Mouse (Mus musculus) small intestine, adult 2 months (tissue): ENCODE data around the gene Shbg. TPM values are rescaled to one million over a fixed set of nuclear protein-coding genes. Genes with fewer than 3 reads are reported as not detected.

Source experiments
- H3K27ac ChIP-seq: fragments of 200-500 bp; 2 replicates; pipeline ENCODE4 v1.5.1; 2012; ENCODE audit warnings: low read depth, low read length, control low read depth, inconsistent platforms; ENCODE audit not compliant: insufficient read depth
- H3K27me3 ChIP-seq: fragments of 200-500 bp; 2 replicates; pipeline ENCODE4 v1.6.1; 2012; ENCODE audit warnings: mild to moderate bottlenecking, moderate library complexity, low read length, inconsistent platforms; ENCODE audit not compliant: control insufficient read depth, insufficient read depth
- H3K36me3 ChIP-seq: fragments of 200-500 bp; 2 replicates; pipeline ENCODE4 v1.6.1; 2012; ENCODE audit warnings: mild to moderate bottlenecking, low read length, control low read depth, inconsistent platforms; ENCODE audit not compliant: control insufficient read depth, insufficient read depth
- H3K4me1 ChIP-seq: fragments of 200-500 bp; 2 replicates; pipeline ENCODE4 v1.6.1; 2012; ENCODE audit warnings: low read length, inconsistent platforms, mixed read lengths; ENCODE audit not compliant: control insufficient read depth, insufficient read depth, insufficient read length
- H3K4me3 ChIP-seq: fragments of 200-500 bp; 2 replicates; pipeline ENCODE4 v1.5.1; 2012; ENCODE audit warnings: low read depth, mild to moderate bottlenecking, control low read depth, inconsistent platforms, low read length, moderate library complexity
- CTCF ChIP-seq: fragments of 200-500 bp; IDR thresholded peaks from 2 replicates; pipeline ENCODE4 v1.5.1; 2012; ENCODE audit warnings: low read depth, mild to moderate bottlenecking, control low read depth, inconsistent platforms, low read length, moderate library complexity, mixed read lengths; ENCODE audit not compliant: insufficient replicate concordance, insufficient read length; ENCODE audit errors: extremely low read depth
- POLR2A ChIP-seq: fragments of 200-500 bp; IDR thresholded peaks from 2 replicates; pipeline ENCODE4 v1.6.1; 2012; ENCODE audit warnings: low read depth, mild to moderate bottlenecking, control low read depth, inconsistent platforms, low read length, moderate library complexity
- WGBS: fragments of 180-500 bp; shearing (Covaris S2); methylation state at CpG from one replicate; pipeline ENCODE4 v1.1.7; 2018; 5-methylcytosine and 5-hydroxymethylcytosine counted together
- polyA plus RNA-seq: library from polyadenylated mRNA; depleted of rRNA; stranded (reverse); fragments of >200 nt; gene quantifications from 2 replicates; pipeline ENCODE4 v1.2.3, GENCODE M21; 2012

Gene Shbg
- polyA plus RNA-seq, 1 experiment: not detected

- 1% methylated on average over 73 of the region's 73 CpGs for WGBS
- no peak for TF ChIP-seq CTCF
- TF ChIP-seq POLR2A: no peak
- Histone ChIP-seq H3K27ac (no peak overlapping the region), H3K36me3 (no peaks in the 10 kb centered on the region), H3K27me3 (peaks cover 12% of the 10 kb centered on the region), H3K4me3 (peak overlapping the region; percentile 68), H3K4me1 (peaks cover 11% of the 10 kb centered on the region)
These were observed 12.7 kb downstream of the Shbg start for GRCm38 (mm10) chr11:69604795-69605664.

GRCm38 (mm10) chr11:69604347-69604746, 13.4 kb downstream of the Shbg start:
- H3K27ac ChIP-seq: no peak overlapping the region
- TF ChIP-seq POLR2A: no peak
- TF ChIP-seq CTCF: no peak
- peaks cover 12% of the 10 kb centered on the region for H3K27me3 ChIP-seq
- H3K4me1 ChIP-seq: peaks cover 11% of the 10 kb centered on the region
- H3K36me3 ChIP-seq: no peaks in the 10 kb centered on the region
- H3K4me3 ChIP-seq: no peak overlapping the region
- WGBS: 63% methylated on average over 3 of the region's 3 CpGs

- no peak for TF ChIP-seq POLR2A
- TF ChIP-seq CTCF: no peak
- no peak overlapping the region for H3K27ac ChIP-seq
- 85% methylated on average over 8 of the region's 8 CpGs for WGBS
- H3K4me1 ChIP-seq: peaks cover 11% of the 10 kb centered on the region
- no peaks in the 10 kb centered on the region for H3K36me3 ChIP-seq
- H3K4me3 ChIP-seq: no peak overlapping the region
- peaks cover 12% of the 10 kb centered on the region for H3K27me3 ChIP-seq
These were observed 14.2 kb downstream of the Shbg start for GRCm38 (mm10) chr11:69603516-69603915.

- H3K4me3 ChIP-seq: no peak overlapping the region
- peaks cover 11% of the 10 kb centered on the region for H3K4me1 ChIP-seq
- 42% methylated on average over 3 of the region's 3 CpGs for WGBS
- H3K27me3 ChIP-seq: peaks cover 12% of the 10 kb centered on the region
- no peak overlapping the region for H3K27ac ChIP-seq
- TF ChIP-seq CTCF: no peak
- no peak for TF ChIP-seq POLR2A
- no peaks in the 10 kb centered on the region for H3K36me3 ChIP-seq
These were observed 15.9 kb downstream of the Shbg start for GRCm38 (mm10) chr11:69601768-69602167.

- Histone ChIP-seq H3K27ac (no peak overlapping the region), H3K27me3 (peaks cover 8% of the 10 kb centered on the region), H3K4me3 (no peak overlapping the region), H3K4me1 (peaks cover 2% of the 10 kb centered on the region; the same call in 1 of the 2 replicates), H3K36me3 (no peaks in the 10 kb centered on the region)
- 34% methylated on average over 6 of the region's 6 CpGs for WGBS
- TF ChIP-seq POLR2A: no peak
- TF ChIP-seq CTCF: no peak
These were observed 17.6 kb downstream of the Shbg start for GRCm38 (mm10) chr11:69600098-69600497.

DNA sequence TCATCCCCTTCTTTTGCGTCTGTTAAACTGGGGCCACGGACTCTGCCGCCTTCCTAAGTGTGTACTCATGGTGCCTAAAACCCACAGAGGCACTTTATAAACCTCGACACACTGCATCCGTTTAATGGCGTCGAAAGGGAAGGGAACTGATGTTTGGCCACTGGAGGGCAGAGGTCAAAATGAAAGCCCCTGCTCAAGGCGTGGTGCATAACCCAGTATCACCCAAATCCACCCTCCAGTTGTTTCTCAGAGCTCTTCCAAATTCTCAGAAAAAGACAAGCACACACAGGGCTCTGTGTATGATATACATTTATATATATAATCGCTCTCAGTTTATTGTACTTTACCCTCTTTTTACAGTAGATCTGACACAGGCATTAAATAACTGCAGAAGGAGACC, 18.3 kb downstream of the Shbg start:
- Histone ChIP-seq H3K4me3 (no peak overlapping the region), H3K27ac (no peak overlapping the region), H3K36me3 (no peaks in the 10 kb centered on the region), H3K4me1 (no peaks in the 10 kb centered on the region), H3K27me3 (peaks cover 1% of the 10 kb centered on the region; the same call in 1 of the 2 replicates)
- WGBS: 14% methylated on average over 9 of the region's 9 CpGs
- no peak for TF ChIP-seq CTCF

DNA sequence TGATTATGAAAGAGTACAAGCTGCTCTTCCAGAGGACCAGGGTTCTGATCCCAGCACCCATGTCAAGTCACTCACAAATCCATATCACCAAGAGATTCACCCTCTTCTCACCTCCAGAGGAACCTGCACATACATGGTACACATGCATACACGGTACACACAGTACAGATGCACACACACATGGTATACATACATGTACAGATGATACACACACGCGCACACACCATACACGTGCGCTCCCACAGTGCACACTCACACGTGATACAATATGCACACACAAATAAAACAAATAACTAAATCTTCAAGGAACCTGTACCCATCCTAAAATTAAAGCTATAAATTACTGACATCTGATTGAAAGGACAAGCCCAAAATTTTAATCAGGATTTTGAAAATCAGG, 22.9 kb downstream of the Shbg start:
- Histone ChIP-seq H3K27ac (no peak overlapping the region), H3K4me3 (no peak overlapping the region), H3K36me3 (peaks cover 16% of the 10 kb centered on the region), H3K4me1 (no peaks in the 10 kb centered on the region), H3K27me3 (no peaks in the 10 kb centered on the region)
- TF ChIP-seq CTCF (no peak), POLR2A (no peak)
- 96% methylated on average over 6 of the region's 6 CpGs for WGBS
